Mouse (Mus musculus) olfactory bulb, adult 2 months (tissue): ENCODE results near the gene Slf2. TPM values are rescaled to one million over a fixed set of nuclear protein-coding genes. Genes with fewer than 3 reads are reported as not detected.

Experiments used
- H3K27ac ChIP-seq: fragments of 200-500 bp; 2 replicates; pipeline ENCODE4 v1.5.1; 2012; ENCODE audit warnings: low read depth, low read length; ENCODE audit not compliant: insufficient read depth
- H3K4me1 ChIP-seq: fragments of 200-500 bp; 2 replicates; pipeline ENCODE4 v1.6.1; 2012; ENCODE audit warnings: low read length; ENCODE audit not compliant: control insufficient read depth, insufficient read depth
- H3K4me3 ChIP-seq: fragments of 200-500 bp; 2 replicates; pipeline ENCODE4 v1.5.1; 2012; ENCODE audit warnings: mild to moderate bottlenecking, low read depth, low read length, moderate library complexity; ENCODE audit not compliant: insufficient read depth
- CTCF ChIP-seq: fragments of 200-500 bp; IDR thresholded peaks from 2 replicates; pipeline ENCODE4 v1.5.1; 2012; ENCODE audit warnings: low read depth, mild to moderate bottlenecking, low read length, moderate library complexity; ENCODE audit not compliant: insufficient read depth
- POLR2A ChIP-seq: fragments of 200-500 bp; IDR thresholded peaks from 2 replicates; pipeline ENCODE4 v1.6.1; 2012; ENCODE audit warnings: mild to moderate bottlenecking, low read depth, low read length, moderate library complexity; ENCODE audit not compliant: insufficient read depth
- WGBS: fragments of 180-500 bp; shearing (Covaris S2); methylation state at CpG from one replicate; pipeline ENCODE4 v1.1.7; 2018; 5-methylcytosine and 5-hydroxymethylcytosine counted together
- polyA plus RNA-seq: library from polyadenylated mRNA; stranded (reverse); fragments of >200 nt; gene quantifications from 2 replicates; pipeline ENCODE4 v1.2.4, GENCODE M21; 2012; ENCODE audit warnings: low replicate concordance; ENCODE audit not compliant: missing spikeins, insufficient read depth, insufficient read length

Slf2 gene
- polyA plus RNA-seq, 1 experiment, result not detected

DNA sequence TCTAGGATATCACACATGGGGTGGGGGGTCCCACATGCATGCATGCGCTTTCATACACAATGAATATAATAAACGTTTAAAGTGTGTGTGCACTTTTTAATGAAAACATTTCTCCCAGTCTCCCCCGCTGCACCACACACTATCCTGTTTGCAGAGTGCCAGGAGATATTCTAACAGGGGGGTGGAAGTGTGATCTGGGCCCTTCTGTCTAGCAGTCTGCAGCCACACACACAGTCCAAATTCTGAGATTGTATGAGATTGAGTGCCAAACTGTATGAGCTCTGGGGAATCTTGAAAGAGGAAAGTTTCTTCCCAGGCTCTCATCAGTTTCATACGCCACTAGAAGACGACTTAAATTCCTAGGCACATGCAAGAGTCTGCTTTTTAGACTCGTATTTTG lies 56.9 kb downstream of the Slf2 start:
- 73% methylated on average over 6 of the region's 6 CpGs for WGBS

DNA sequence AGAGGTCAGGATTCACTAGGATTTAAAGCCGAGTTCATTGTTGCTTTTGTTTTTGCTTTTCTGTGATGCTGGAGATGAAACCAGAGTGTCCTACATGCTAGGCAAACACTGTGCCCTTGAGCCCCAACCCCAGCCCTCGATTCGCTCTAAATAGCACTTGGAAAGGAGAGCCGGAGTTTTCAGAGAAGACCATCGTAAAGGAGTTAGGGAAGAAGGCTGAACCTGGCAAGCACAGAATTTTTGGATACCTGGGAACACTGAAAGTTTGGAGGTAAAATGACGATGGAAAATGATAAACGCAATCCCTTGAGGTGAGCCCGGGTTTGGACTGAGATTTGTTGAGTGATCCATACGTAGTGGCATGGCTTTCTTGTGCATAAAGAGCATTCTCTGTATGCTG lies 57.4 kb downstream of the Slf2 start:
- Histone ChIP-seq H3K4me3 (0 out of 2 replicates have a peak overlapping the region, but pooled peaks have one; percentile 65), H3K4me1 (peaks cover 11% of the 10 kb centered on the region; the same call in 1 of the 2 replicates), H3K27ac (no peak overlapping the region)
- WGBS, result 39% methylated on average over 9 of the region's 9 CpGs
- TF ChIP-seq POLR2A, result no peak
- no peak for TF ChIP-seq CTCF

More for the DNA sequence above, 56.9 kb downstream of the Slf2 start:
- H3K4me3 ChIP-seq, result no peak overlapping the region
- no peak overlapping the region for H3K27ac ChIP-seq
- peaks cover 11% of the 10 kb centered on the region; the same call in 1 of the 2 replicates for H3K4me1 ChIP-seq
- TF ChIP-seq POLR2A, result no peak
- TF ChIP-seq CTCF, result no peak

DNA sequence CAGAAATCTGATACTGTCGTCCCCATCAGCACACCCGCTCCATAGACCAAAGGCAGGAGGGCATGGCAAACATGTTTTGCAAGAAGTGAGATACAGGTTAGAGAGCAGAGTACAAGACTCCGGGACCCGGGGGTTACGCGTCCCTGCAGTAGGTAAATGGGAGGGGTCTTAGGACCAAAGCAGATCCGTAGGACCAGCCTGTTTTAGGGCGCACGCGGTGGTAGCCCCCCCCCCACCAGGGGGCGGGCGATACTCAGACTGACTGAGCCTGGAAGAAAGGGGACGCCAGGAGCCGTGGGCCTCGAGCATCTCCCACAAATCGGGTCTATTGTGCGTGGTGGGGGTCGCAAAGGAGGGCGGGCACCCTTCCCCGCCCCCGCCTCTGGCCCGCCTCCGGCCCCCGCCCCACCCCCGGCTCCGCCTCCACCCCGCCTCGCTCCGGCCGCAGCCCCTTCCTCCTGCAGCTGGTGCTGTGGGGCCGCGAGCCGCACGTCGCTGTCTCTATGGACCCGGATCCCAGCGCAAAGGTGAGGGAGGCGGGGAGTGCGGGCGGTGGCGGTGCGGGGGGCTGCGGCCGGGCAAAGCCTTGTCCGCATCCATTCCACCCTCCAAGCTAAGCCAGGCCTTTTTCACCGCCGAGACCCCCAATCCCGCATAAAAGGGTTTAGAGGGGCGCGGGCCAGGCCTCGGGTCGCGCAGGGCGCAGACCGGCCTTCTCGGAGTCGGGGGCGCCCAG lies 58.0 kb downstream of the Slf2 start, which contains the start of gene Sema4g:
Gene Sema4g, plus strand, starts transcription at position 271 of the 736 bp plus-strand sequence.
- WGBS, result under 1% methylated on average over 53 of the region's 58 CpGs
- TF ChIP-seq POLR2A (no peak), CTCF (peak; percentile 53; the same call in 1 of the 2 replicates)
- H3K27ac ChIP-seq, result no peak within 1 kb of the TSS
- H3K4me1 ChIP-seq, result peaks cover 11% of the 10 kb centered on the region; the same call in 1 of the 2 replicates
- peak within 1 kb of the TSS; percentile 65 for H3K4me3 ChIP-seq

DNA sequence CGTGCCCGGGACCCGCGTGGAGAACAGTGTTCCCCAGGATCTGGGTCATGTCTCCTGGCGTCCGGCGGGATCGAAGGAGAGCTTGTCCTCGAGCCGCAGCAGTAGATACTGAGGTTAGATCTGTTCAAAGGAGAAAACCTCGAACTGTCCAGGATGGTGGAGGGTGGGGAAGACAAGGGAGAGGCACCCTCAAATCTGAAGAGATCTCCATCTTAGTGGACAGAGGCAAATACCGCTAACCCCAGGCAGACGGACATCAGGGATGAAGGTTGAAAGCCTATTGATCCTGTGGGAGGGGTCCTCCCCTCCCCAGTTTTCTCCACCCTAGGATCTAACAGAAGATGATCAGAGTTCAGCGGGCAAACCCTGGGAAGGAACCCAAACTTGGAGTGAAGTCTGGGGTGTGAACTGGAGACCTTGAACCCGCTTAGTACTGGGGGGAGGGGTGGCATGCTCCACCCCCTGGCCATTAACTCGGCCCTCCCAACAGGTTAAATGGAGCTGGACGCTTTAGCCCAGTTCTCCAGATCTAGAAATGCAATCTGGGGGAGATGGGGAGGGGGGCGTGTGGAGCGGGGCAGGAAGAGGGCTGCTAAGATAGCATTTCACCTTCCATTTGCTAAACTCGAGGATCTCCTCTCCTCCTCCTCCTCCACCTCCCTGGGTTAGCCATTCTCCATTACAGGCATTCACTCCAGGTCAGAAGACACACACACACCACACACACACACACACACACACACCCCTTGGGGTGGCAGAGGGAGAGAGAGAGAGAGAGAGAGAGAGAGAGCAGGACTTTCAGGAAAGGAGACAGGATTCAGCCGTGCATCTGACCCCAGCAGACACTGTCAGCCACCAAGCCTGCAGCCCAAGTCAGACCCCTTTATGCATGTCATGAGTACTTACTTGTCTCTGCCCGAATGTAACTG lies 58.9 kb downstream of the Slf2 start:
- Histone ChIP-seq H3K27ac (no peak overlapping the region), H3K4me3 (peak overlapping the region; percentile 65), H3K4me1 (peaks cover 11% of the 10 kb centered on the region; the same call in 1 of the 2 replicates)
- WGBS, result 13% methylated on average over 22 of the region's 22 CpGs
- TF ChIP-seq CTCF (no peak), POLR2A (no peak)

DNA sequence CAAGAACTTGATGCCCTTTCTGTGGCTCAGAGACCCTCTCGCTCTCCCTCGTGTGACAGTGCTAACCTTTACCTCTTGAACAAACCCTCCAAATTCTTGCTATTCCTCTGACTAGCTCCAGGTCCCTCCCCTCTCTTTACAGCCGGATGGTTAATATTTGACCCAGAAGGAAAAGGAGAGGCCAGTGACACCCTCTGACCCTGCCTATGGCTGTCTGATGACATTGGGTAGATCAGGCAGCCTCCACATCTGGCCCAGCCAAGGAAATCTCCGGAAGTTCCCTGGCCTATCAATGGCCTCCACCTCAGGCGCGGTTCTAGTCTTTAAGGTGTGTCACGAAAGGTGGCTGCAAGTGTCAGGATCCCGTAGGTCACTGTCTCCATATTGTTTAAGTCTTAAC lies 60.1 kb downstream of the Slf2 start:
- TF ChIP-seq POLR2A, result no peak
- Histone ChIP-seq H3K4me1 (peaks cover 11% of the 10 kb centered on the region; the same call in 1 of the 2 replicates), H3K4me3 (no peak overlapping the region), H3K27ac (no peak overlapping the region)
- 95% methylated on average over 8 of the region's 8 CpGs for WGBS

DNA sequence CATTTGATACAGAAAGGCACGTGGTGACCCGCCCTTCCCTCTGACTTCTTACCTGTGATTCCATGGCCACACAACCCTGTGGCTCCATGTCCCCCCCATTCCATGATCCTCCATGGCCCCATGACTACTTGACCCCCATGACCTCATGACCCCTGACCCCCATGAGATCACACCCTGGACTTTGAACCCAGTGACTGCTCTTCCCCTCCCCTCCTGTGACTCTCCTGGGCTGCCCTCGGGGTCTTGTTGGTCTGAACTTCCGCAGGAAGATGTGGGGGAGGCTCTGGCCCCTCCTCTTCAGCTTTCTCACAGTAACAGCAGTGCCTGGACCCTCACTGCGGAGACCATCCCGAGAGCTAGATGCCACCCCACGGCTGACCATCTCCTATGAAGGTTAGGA lies 61.3 kb downstream of the Slf2 start:
- no peak overlapping the region for H3K4me3 ChIP-seq
- WGBS, result 71% methylated on average over 7 of the region's 7 CpGs
- H3K4me1 ChIP-seq, result peaks cover 11% of the 10 kb centered on the region; the same call in 1 of the 2 replicates
- no peak overlapping the region for H3K27ac ChIP-seq
- TF ChIP-seq POLR2A (no peak), CTCF (no peak)

DNA sequence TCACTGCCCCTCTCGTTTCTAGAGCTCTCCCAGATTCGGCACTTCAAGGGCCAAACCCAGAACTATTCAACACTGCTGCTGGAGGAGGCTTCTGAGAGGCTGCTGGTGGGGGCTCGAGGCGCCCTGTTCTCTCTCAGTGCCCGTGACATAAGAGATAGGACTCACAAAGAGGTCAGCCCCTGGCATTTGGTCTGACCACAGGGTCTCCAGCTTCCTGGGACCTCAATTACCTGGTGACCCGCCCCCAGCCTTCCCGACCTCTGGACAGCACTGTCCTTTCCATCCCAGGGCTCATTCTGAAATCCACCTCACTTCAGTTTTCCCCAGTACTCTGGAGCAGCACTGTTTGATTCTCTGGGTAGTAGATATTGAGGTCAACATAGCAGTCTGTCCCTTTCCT lies 61.8 kb downstream of the Slf2 start:
- Histone ChIP-seq H3K4me1 (peaks cover 11% of the 10 kb centered on the region; the same call in 1 of the 2 replicates), H3K4me3 (no peak overlapping the region), H3K27ac (no peak overlapping the region)
- 75% methylated on average over 7 of the region's 7 CpGs for WGBS
- TF ChIP-seq POLR2A, result no peak
- TF ChIP-seq CTCF, result no peak

DNA sequence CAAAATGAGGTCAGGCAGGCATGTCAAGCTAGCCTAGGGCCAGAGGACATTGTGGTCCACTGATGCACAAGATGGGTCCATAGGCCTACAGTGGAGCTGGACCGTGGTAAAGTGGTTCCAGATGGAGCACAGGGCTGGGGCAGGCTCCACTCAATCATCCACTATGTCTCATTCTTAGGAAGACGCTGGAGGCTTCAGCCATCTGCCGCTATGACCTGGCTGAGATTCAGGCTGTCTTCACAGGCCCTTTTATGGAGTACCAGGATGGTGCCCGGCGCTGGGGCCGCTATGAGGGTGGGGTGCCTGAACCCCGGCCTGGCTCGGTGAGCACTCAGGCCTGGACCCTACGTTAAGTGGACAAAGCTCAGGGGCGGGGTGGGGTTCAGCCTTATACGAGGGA lies 66.8 kb downstream of the Slf2 start:
- Histone ChIP-seq H3K4me3 (no peak overlapping the region), H3K4me1 (peaks cover 3% of the 10 kb centered on the region; the same call in 1 of the 2 replicates), H3K27ac (no peak overlapping the region)
- WGBS, result 86% methylated on average over 11 of the region's 11 CpGs
- TF ChIP-seq CTCF (no peak), POLR2A (no peak)
